Mouse (Mus musculus) heart, embryonic 12.5 days (tissue): ENCODE measurements around the gene Gm13040. TPM values are rescaled to one million over a fixed set of nuclear protein-coding genes. Genes with fewer than 3 reads are reported as not detected.
"Not testable (repeated sequence)": the region's sequence is repeated elsewhere in the genome, so short reads cannot be mapped to it uniquely, and the experiment has no call there.

Source experiments
- ATAC-seq: fragments of 200-750 bp; cut with Nextera tagmentation; 2 replicates; pipeline ENCODE4 v1.8.0; 2017; ENCODE audit warnings: moderate TSS enrichment, moderate library complexity; ENCODE audit not compliant: insufficient number of reproducible peaks, low FRiP score
- H3K27ac ChIP-seq: fragments of 300-500 bp; sonication (generic); 2 replicates; pipeline ENCODE4 v1.5.1; 2016; ENCODE audit warnings: mild to moderate bottlenecking, moderate library complexity; ENCODE audit not compliant: poor library complexity, severe bottlenecking
- H3K27me3 ChIP-seq: fragments of 300-500 bp; sonication (generic); replicated peaks from 2 replicates; pipeline ENCODE4 v1.6.1; 2016; ENCODE audit warnings: mild to moderate bottlenecking, moderate library complexity
- H3K36me3 ChIP-seq: fragments of 300-500 bp; sonication (generic); 2 replicates; pipeline ENCODE4 v1.6.1; 2016; ENCODE audit warnings: mild to moderate bottlenecking, moderate library complexity
- H3K4me1 ChIP-seq: fragments of 300-500 bp; sonication (generic); replicated peaks from 2 replicates; pipeline ENCODE4 v1.6.1; 2016; ENCODE audit warnings: mild to moderate bottlenecking
- H3K4me2 ChIP-seq: fragments of 300-500 bp; sonication (generic); 2 replicates; pipeline ENCODE4 v1.6.1; 2016; ENCODE audit warnings: mild to moderate bottlenecking, moderate library complexity
- H3K4me3 ChIP-seq: fragments of 300-500 bp; sonication (generic); 2 replicates; pipeline ENCODE4 v1.5.1; 2016; ENCODE audit warnings: mild to moderate bottlenecking
- H3K9ac ChIP-seq: fragments of 300-500 bp; sonication (generic); 2 replicates; pipeline ENCODE4 v1.6.1; 2016; ENCODE audit warnings: mild to moderate bottlenecking, moderate library complexity
- H3K9me3 ChIP-seq: fragments of 300-500 bp; sonication (generic); replicated peaks from 2 replicates; pipeline ENCODE4 v1.6.1; 2016; ENCODE audit warnings: mild to moderate bottlenecking, moderate library complexity
- WGBS: fragments of 180-500 bp; shearing (Covaris S2); methylation state at CpG from one replicate; pipeline ENCODE4 v1.1.7; 2016; 5-methylcytosine and 5-hydroxymethylcytosine counted together
- polyA plus RNA-seq: library from polyadenylated mRNA; unstranded; fragments of >200 nt; fragmentation: Nextera tagmentation; extraction: Ambion mirVana; gene quantifications from 2 replicates; pipeline ENCODE4 v1.2.1, GENCODE M21; 2016

The Gm13040 gene
- not detected in 2 replicates for polyA plus RNA-seq

DNA sequence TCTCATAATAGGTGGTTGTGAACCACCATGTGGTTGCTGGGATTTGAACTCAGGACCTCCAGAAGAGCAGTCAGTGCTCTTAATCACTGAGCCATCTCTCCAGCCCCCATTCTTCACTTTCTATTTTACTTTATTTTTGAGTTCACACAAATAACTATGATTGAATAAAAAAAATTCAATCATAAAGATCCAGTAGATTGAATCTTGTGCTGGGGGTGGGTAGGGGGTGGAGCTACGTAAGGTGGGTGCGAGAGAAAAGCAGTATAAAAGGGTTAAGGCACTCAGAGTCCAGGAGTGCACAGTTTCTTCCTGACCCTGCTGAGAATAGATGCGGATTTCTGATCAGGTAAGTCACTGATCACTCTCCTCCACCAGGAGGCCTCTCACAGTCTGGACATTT is at the start of gene Gm13040:
Gm13040 (plus strand) TSS at position 301 of the 400 bp plus-strand sequence.
- not testable (repeated sequence) for H3K4me3 ChIP-seq, H3K27ac ChIP-seq, H3K4me1 ChIP-seq, H3K4me2 ChIP-seq, H3K36me3 ChIP-seq, H3K9ac ChIP-seq, H3K27me3 ChIP-seq, ATAC-seq, H3K9me3 ChIP-seq
- no CpG with 5 or more reads among the region's 3 CpGs for WGBS

DNA sequence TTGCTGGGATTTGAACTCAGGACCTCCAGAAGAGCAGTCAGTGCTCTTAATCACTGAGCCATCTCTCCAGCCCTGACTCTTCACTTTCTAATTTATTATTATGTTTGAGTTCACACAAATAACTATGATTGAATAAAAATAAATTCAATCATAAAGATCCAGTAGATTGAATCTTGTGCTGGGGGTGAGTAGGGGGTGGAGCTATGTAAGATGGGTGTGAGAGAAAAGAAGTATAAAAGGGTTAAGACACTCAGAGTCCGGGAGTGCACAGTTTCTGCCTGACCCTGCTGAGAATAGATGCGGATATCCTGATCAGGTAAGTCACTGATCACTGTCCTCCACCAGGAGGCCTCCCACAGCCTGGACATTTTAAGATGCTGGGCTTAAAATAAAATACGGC is 24.7 kb upstream of the Gm13040 start, which contains the start of gene Gm13043:
Gm13043 (plus strand) TSS at position 301 of the 400 bp plus-strand sequence.
- Histone ChIP-seq H3K4me2 (no peak within 1 kb of the TSS), H3K27me3 (no peaks in the 10 kb centered on the region), H3K36me3 (no peaks in the 10 kb centered on the region), H3K27ac (no peak within 1 kb of the TSS), H3K9me3 (0 out of 2 replicates have a peak, but pooled peaks cover 3% of the 10 kb centered on the region), H3K4me1 (no peaks in the 10 kb centered on the region), H3K9ac (no peak within 1 kb of the TSS), H3K4me3 (no peak within 1 kb of the TSS)
- WGBS = 72% methylated on average over 3 of the region's 3 CpGs
- no peak for ATAC-seq

DNA sequence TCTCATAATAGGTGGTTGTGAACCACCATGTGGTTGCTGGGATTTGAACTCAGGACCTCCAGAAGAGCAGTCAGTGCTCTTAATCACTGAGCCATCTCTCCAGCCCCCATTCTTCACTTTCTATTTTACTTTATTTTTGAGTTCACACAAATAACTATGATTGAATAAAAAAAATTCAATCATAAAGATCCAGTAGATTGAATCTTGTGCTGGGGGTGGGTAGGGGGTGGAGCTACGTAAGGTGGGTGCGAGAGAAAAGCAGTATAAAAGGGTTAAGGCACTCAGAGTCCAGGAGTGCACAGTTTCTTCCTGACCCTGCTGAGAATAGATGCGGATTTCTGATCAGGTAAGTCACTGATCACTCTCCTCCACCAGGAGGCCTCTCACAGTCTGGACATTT is 15.6 kb downstream of the Gm13040 start, which contains the start of the genes BC080695 and Gm13057:
BC080695 (plus strand) TSS at position 301 of the 400 bp plus-strand sequence.
Gm13057 (plus strand) TSS at position 310 of the 400 bp plus-strand sequence.
- not testable (repeated sequence) for H3K4me1 ChIP-seq, H3K4me3 ChIP-seq, ATAC-seq, H3K36me3 ChIP-seq, H3K9me3 ChIP-seq, H3K27me3 ChIP-seq, H3K9ac ChIP-seq, H3K27ac ChIP-seq, H3K4me2 ChIP-seq
- no CpG with 5 or more reads among the region's 3 CpGs for WGBS

Other genes with a start within 250 kb of the Gm13040 start
- gene Pdpn, start 236.4 kb upstream of the Gm13040 start, polyA plus RNA-seq = 28.4 and 28.8 TPM in 2 replicates
- 0.08 TPM in 1 of 2 replicates, not detected in the other for gene Lrrc38, start 186.2 kb upstream of the Gm13040 start, polyA plus RNA-seq
- not detected in 2 replicates for gene Pramel1, start 141.5 kb upstream of the Gm13040 start, polyA plus RNA-seq
- gene Pramef8, start 123.5 kb upstream of the Gm13040 start, polyA plus RNA-seq = 13.6 and 13.8 TPM in 2 replicates
- gene Oog4, start 85.6 kb upstream of the Gm13040 start, polyA plus RNA-seq = not detected in 2 replicates
- not detected in 2 replicates for gene Gm13043, start 24.6 kb upstream of the Gm13040 start, polyA plus RNA-seq
- gene BC080695, start 15.7 kb downstream of the Gm13040 start, polyA plus RNA-seq = not detected in 2 replicates
- gene Gm13057, start 15.8 kb downstream of the Gm13040 start, polyA plus RNA-seq = not detected in 2 replicates
- gene Gm13083, start 79.0 kb downstream of the Gm13040 start, polyA plus RNA-seq = not detected in 2 replicates
- gene Gm13088, start 121.3 kb downstream of the Gm13040 start, polyA plus RNA-seq = not detected in 2 replicates
- not detected in 2 replicates for gene Gm13089, start 166.8 kb downstream of the Gm13040 start, polyA plus RNA-seq
- gene Gm13078, start 183.5 kb downstream of the Gm13040 start, polyA plus RNA-seq = not detected in 2 replicates